Mouse (Mus musculus) right cerebral cortex, postnatal 36 days (tissue): ENCODE results near the gene Atp13a3.
A peak's percentile ranks its signal among the peaks of the same experiment; 100 is the strongest.

Source experiments
- DNase-seq, 2 experiments: peaks; one replicate each; pipeline ENCODE4 v3.0.0; 2022; ENCODE audit warnings: low spot score in 2 of 2, mixed read lengths in 1 of 2

Gene Atp13a3

DNA sequence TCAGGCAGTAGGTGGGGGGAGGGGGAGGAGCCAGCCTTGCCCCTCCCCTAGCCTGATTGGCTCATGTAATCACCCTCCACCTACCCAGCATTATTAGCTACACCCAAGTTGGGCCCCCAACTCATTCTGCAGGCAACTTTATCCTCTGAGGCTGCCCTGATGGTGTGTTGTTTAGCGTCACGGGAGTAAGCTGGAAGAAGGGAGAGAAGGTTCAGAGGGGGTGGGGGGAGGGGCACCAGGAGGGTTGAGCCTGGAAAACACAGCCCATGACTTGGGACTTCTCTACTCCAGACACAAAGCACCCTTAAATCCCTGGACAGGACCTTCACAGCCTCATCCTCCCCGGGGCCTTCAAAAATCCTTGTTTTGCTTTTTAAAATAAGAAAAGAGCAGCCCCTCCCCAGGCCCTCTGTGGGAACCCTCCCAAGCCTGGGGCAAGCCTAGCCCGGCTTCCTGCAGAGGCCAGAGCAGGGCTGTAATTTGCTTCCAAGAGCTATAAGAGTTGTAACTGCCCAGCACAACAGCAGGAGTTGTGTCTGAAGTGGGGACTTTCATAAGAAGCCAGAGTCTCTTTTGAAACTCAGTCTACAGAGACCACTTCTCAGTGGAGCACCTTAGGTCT, 125.0 kb downstream of the Atp13a3 start:
- DNase-seq: no peak

DNA sequence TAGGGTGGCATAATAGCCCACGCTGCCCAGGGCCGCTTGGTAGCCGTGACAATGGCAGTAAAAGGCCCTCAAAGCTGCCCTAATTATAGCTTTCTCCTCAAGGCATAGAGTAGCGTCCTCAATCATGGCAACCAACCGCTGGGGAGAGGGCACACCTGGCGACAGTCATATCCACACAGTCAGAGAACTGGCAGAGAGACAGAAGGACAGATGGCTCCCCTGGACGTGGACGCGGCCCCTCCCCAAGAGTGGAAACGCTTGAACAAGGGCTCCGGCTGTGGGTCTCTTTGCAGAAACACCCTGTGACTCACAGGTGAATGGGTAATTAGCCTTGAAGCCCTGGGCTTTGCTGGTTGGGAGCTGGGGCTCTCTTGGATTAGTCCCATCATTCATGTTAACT, 127.4 kb downstream of the Atp13a3 start:
- no peak for DNase-seq

DNA sequence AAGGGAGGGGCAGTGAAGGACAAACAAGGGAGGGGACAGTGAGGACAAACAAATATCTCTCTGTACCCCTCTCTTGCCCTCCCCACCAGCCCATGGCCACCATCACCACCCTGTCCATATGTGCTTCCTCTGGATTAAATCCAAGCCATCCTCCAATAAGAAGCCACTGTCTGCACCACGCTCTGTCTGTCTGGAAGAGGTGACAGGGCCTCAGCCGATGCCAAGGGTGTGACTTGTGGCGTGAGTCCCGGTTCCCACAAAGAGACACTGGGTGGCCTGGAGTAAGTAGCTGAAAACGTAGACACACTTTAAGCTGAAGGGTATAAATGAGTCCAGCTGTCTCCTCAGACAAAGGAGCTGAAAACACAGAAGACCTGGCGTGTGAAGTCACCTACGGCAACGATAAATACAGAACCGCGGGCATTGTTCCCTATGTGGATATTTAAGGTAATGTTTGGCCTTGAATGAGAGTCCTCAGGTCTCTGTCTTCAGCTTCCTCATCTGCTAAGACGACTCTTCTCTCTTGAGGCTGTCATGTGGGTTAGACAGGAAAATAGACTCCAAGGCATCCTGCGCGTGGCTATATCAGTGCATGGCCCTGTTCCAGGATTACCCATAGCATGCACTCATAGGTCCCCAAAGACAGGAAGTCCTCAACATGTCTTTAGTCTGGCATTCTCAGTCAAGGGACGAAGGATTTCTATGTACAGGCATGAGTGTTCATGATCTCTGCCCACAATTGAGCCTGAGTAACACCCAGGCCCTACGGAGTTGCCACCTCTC, 130.0 kb downstream of the Atp13a3 start:
- no peak for DNase-seq

DNA sequence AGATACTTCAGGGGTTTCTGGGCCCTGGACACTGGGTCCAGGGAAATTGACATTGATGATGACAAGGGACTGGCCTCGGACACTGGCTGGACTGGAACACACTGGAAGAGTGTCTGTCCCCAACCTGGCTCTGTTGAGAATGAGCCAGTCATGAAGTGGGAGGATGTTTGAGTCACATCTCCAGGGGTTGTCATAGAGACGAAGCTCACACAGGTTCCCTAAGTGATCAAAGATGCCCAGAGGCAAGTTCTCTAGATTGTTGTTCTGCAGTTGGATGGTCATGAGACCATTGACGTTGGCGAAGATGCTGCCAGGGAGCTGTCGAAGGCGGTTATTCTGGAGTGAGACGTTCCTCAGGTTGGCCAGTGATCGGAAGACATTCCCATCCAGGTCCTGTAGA, 132.7 kb downstream of the Atp13a3 start:
- no peak for DNase-seq

DNA sequence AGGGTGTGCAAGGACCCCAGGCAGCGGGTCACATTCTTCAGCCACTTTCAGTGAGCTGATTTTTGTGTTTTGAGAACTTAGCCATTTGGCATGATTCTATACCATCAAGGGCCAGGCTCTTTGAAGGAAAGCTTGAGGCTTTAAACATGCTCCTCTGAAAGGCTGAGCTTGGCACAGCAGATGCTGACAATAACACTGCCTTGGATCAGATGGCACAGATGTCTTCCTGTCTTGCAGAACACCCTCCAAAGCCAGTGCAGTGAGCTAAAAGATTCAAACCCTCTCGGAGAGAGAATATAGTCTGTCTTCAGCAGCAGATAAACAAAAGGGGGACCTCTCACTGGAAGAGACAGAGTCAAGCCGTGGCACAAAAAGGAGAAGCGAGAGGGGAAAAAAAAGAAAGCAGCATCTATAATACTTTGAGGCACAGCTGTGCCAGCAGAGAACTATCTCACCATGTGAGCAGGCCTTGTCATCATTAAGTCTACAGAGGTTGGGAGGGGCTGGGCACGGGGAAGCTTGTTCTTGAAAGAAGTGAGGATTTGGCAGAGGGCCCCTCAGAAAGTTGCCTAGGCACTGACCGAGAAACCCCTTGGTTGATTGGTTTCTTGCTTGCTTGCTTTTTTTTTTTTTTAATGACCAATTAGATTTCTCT, 133.7 kb downstream of the Atp13a3 start:
- no peak for DNase-seq

DNA sequence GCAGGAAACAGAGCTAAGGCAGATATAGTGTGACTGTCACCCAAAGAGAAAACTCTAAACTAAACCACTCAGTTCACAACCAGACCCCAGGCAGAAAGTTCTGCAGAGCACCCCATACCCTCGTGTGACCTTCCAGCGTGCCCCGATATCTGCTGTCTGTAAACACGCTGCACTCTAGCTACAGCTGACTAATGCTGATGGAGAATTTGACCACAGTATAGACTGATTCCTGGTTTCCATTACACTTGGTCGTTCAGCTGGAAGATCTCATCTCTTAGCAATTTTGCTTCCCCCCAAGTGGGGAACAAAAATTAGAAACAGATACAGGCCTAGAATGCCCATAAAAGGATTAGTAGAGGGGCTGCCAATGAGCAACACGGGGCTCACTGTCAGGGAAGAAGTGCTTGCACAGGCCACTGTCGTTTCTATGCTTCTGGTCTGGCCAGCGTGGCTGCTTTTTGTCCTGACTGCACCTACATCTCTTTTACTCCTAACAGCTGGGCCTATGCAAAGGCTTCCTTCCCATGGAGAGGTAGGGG, 134.5 kb downstream of the Atp13a3 start:
- no peak for DNase-seq

DNA sequence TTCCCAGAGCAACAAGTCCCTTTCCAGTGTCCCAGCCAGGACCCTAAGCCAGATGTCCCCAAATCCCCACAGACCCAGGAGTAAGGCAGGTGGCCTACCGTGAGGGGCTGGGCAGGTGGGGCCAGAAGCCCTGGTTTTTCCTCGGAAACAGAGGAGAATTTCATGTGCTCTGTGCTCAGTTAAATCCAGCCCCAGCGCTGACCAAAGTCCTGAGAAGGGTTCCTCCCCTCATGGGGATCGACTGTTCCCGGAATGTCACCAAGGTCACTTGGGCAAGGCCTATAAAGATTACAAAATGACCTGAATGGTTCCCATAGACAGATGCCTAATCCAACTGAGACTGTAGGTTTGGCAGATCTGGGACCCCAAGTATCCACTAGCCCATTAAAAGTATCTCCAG, 138.4 kb downstream of the Atp13a3 start, which contains the start of gene Cpn2:
Cpn2 (minus strand) TSS at position 141 of the 400 bp plus-strand sequence.
- no peak for DNase-seq

DNA sequence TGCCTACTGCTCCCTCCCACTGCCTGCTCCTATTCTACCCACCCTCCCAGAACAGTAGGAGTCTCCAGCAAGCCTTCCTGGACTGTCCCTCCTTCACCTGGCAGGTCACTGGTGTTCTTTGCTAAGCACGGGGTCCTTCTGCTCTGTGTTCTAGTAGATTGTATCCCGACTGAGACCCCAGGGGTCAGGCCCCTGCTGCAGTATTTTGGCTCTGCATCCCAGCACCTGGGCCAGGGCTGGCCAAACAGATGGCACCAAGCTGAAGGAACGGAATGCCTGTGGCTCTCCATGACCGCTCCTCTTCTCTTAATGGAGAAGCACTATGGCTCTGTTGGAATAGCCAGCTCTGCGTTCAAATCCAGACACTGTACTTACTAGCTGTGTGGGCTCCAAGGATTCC, 139.2 kb downstream of the Atp13a3 start:
- no peak for DNase-seq

DNA sequence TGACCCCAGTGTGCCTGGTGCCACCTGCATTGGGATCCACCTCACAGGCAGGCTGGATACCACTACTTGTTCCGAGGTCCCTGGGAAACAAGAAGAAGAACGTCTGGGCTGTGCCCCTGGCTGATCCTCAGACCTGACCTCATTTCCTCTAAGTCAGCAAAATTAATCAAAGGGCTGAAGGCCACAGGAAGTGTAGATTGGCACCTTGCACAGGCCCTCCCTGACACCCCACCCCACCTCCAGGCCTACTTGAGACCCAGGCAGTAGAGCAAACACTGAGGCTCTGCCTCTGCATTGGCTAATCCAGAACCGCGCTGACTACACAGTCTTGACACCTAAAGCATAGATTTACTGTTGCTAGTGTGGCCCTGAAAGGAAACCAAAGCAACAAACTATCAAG, 140.2 kb downstream of the Atp13a3 start:
- no peak for DNase-seq

DNA sequence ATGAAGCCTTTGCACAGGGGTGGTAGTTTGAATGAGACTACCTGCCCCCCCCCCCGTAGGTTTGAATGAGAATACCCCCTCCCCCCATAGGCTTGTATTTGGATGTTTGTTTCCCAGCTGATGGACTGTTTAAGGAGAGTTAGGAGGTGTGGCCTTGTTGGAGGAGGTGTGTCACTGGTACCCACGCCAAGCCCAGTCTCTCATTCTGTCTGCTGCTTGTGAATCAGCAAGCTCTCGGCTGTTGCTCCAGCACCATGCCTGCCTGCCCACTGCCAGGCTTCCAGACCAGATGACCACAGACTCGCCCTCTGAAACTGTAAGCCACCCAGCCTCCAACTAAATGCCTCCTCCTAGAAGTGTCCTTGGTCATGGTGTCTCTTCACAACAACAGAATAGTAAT, 142.6 kb downstream of the Atp13a3 start:
- DNase-seq: no peak

DNA sequence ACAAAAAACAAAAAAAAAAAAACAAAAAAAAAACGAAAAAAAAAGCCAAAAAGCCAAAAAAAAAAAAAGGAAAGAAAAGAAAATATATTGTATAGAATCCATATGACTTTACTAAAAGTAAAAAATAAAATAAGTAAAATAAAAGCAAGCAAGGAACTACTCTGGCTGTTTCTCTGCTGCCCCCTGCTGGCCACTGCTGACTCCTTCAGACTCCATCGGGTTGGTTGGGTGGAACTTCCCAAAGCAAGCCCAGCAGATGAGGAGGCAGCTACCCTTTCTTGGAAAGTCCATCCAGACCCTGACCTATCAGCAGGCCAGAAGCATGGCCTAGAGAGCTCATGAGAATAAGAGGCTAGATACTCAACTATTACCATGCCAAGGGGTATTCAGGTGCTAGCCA, 143.1 kb downstream of the Atp13a3 start:
- DNase-seq: peak in 1 of 2 experiments; percentile 26
